Mouse (Mus musculus): ENCODE measurements around the gene Arhgap21. TPM values are rescaled to one million over a fixed set of nuclear protein-coding genes. Genes with fewer than 3 reads are reported as not detected.

Gene Arhgap21
- total and polyA plus RNA-seq, 2 experiments from 2014 or later: 10.1 to 66.7 TPM

DNA sequence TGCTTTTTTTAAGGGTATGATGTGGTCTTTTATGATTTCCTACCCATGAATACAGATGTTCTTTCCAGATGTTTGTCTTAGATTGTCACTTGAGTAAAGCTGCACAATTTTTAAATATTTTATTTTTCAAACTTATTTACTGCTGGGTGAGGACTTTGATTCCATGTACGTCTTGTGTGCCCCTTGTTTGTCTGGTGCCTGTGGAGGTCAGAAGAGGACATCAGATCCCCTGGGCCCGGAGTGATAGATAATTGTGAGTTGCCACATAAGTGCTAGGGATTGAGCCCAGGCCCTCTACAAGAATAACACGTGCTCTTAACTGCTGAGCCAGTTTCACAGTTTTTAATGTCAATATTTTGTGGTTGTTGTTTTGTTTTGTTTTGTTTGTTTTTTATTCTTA is 19.1 kb upstream of the Arhgap21 start:
- Histone ChIP-seq H3K27ac (ENCODE audit: low read depth) (no peak overlapping the region), H3K4me1 (ENCODE audit: control insufficient read depth, insufficient read depth) (no peaks in the 10 kb centered on the region), H3K9ac (replicated peaks; ENCODE audit: low read depth, low read length) (no peak overlapping the region), H3K36me3 (replicated peaks; ENCODE audit: control insufficient read depth, insufficient read depth, low read length) (no peaks in the 10 kb centered on the region), H3K4me2 (ENCODE audit: low read depth, low read length) (no peak overlapping the region), H3K9me3 (replicated peaks; ENCODE audit: control insufficient read depth, low read length) (no peaks in the 10 kb centered on the region), H3K4me3 (ENCODE audit: low read depth, low read length) (no peak overlapping the region), H3K27me3 (ENCODE audit: control insufficient read depth, insufficient read depth, low read length) (no peaks in the 10 kb centered on the region)
- TF ChIP-seq EP300 (IDR thresholded peaks at IDR 0.05; ENCODE audit: low read depth) (no peak), CTCF (IDR thresholded peaks at IDR 0.05; ENCODE audit: low read depth) (no peak)
- ATAC-seq (ENCODE audit: insufficient read depth, low read depth) (no peak), DNase-seq (ENCODE audit: low spot score) (no peak)
- 42% methylated on average over 3 of the region's 3 CpGs for WGBS

DNA sequence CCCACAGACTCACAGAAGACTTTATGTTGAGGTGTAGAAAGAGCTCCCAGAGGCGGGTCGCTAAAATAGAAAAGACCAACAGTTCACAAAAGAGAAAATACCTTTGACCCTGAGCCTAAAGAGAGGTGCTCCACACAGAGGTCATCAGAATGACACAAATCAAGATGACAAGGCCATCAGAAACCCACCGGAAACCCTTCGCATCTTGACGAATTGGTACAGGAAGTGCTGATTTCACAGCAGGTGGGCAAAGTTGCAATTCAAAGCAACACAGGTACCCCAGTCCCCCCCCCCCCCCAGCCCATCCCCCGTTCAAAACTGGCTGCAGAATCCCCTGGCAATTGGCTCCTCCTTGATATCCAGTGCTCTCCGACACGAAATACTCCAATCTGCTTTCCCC is 10.0 kb upstream of the Arhgap21 start:
- Histone ChIP-seq H3K4me1 (ENCODE audit: control insufficient read depth, insufficient read depth) (no peaks in the 10 kb centered on the region), H3K9me3 (replicated peaks; ENCODE audit: control insufficient read depth, low read length) (no peaks in the 10 kb centered on the region), H3K36me3 (replicated peaks; ENCODE audit: control insufficient read depth, insufficient read depth, low read length) (no peaks in the 10 kb centered on the region), H3K9ac (replicated peaks; ENCODE audit: low read depth, low read length) (no peak overlapping the region), H3K4me2 (ENCODE audit: low read depth, low read length) (no peak overlapping the region), H3K4me3 (ENCODE audit: low read depth, low read length) (no peak overlapping the region), H3K27me3 (ENCODE audit: control insufficient read depth, insufficient read depth, low read length) (no peaks in the 10 kb centered on the region), H3K27ac (ENCODE audit: low read depth) (no peak overlapping the region)
- 75% methylated on average over 8 of the region's 8 CpGs for WGBS
- TF ChIP-seq EP300 (IDR thresholded peaks at IDR 0.05; ENCODE audit: low read depth) (no peak), CTCF (IDR thresholded peaks at IDR 0.05; ENCODE audit: low read depth) (no peak)
- no peak for ATAC-seq (ENCODE audit: insufficient read depth, low read depth)
- no peak for DNase-seq (ENCODE audit: low spot score)

DNA sequence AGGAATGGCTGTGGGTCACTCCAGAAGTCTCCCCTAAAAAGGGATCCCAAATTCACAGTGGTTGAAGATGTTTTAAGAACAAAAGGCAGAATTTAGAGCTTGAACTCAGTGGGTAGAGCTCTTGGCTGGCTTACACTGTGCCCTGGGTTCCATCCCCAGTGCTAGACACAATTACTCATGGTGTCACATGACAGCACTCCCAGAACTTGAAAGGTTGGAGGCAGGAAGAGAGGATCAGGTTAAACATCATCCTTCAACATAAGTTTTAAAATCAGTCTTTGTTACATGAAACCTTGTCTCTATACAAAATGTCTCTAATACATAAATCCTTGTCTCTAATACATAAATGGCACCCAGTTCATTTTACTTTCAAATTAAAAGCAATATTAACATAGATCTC is 8.4 kb upstream of the Arhgap21 start:
- Histone ChIP-seq H3K9me3 (replicated peaks; ENCODE audit: control insufficient read depth, low read length) (no peaks in the 10 kb centered on the region), H3K9ac (replicated peaks; ENCODE audit: low read depth, low read length) (no peak overlapping the region), H3K27ac (ENCODE audit: low read depth) (no peak overlapping the region), H3K36me3 (replicated peaks; ENCODE audit: control insufficient read depth, insufficient read depth, low read length) (no peaks in the 10 kb centered on the region), H3K27me3 (ENCODE audit: control insufficient read depth, insufficient read depth, low read length) (no peaks in the 10 kb centered on the region), H3K4me1 (ENCODE audit: control insufficient read depth, insufficient read depth) (0 out of 2 replicates have a peak, but pooled peaks cover 5% of the 10 kb centered on the region), H3K4me3 (ENCODE audit: low read depth, low read length) (no peak overlapping the region), H3K4me2 (ENCODE audit: low read depth, low read length) (no peak overlapping the region)
- TF ChIP-seq EP300 (IDR thresholded peaks at IDR 0.05; ENCODE audit: low read depth) (no peak), CTCF (IDR thresholded peaks at IDR 0.05; ENCODE audit: low read depth) (no peak)
- DNase-seq (ENCODE audit: low spot score) (no peak), ATAC-seq (ENCODE audit: insufficient read depth, low read depth) (no peak)

DNA sequence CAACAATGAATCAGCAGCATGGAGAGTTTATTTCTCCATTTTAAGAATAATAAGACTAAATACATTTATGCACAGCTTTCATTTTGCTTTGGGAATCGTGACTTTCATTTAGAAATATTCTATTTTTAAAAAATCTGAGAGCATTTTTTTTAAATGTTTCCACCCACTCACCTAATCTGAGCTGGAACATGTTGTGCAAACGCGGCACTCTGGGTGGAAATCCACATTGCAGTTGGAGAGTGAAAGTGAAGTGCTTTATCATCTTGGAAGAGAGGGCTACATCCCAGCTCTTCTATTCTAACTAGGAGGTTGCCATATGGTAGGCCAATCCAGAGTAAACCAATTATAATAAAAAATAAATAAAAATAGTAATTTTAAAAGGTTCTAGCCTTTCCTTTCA is 4.8 kb upstream of the Arhgap21 start:
- no peak for TF ChIP-seq CTCF (IDR thresholded peaks at IDR 0.05; ENCODE audit: low read depth)
- no peak for TF ChIP-seq EP300 (IDR thresholded peaks at IDR 0.05; ENCODE audit: low read depth)

DNA sequence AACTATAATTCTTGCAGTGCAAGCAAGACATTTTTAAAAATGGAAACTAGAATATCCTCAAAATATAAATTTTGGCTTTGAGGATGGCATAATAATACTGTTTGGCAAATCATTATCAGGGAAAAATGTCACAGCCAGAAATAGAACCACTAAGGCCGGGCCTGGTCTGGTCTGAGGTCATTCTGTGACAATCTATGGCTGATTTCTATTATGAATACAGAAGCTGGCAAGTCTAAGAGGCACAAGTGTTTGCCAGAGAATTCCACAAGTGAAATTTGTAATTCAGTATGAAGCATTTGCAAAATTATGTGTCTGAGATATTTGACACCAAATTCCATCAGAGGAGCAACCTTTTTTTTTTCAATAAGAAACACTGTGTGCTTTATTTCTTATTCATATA is 3.5 kb upstream of the Arhgap21 start:
- Histone ChIP-seq H3K4me2 (ENCODE audit: low read depth, low read length) (no peak overlapping the region), H3K36me3 (replicated peaks; ENCODE audit: control insufficient read depth, insufficient read depth, low read length) (no peaks in the 10 kb centered on the region), H3K9me3 (replicated peaks; ENCODE audit: control insufficient read depth, low read length) (no peaks in the 10 kb centered on the region), H3K9ac (replicated peaks; ENCODE audit: low read depth, low read length) (no peak overlapping the region), H3K27ac (ENCODE audit: low read depth) (peak overlapping the region; percentile 80), H3K27me3 (ENCODE audit: control insufficient read depth, insufficient read depth, low read length) (no peaks in the 10 kb centered on the region), H3K4me1 (ENCODE audit: control insufficient read depth, insufficient read depth) (0 out of 2 replicates have a peak, but pooled peaks cover 5% of the 10 kb centered on the region), H3K4me3 (ENCODE audit: low read depth, low read length) (no peak overlapping the region)
- ATAC-seq (ENCODE audit: insufficient read depth, low read depth): no peak
- 7% methylated on average over 1 of the region's 1 CpGs for WGBS
- no peak for TF ChIP-seq EP300 (IDR thresholded peaks at IDR 0.05; ENCODE audit: low read depth)
- no peak for TF ChIP-seq CTCF (IDR thresholded peaks at IDR 0.05; ENCODE audit: low read depth)
- peak; percentile 68 for DNase-seq (ENCODE audit: low spot score)

More for the DNA sequence above, 4.8 kb upstream of the Arhgap21 start:
- H3K27ac ChIP-seq (ENCODE audit: low read depth): no peak overlapping the region
- H3K36me3 ChIP-seq (replicated peaks; ENCODE audit: control insufficient read depth, insufficient read depth, low read length): no peaks in the 10 kb centered on the region
- DNase-seq (ENCODE audit: low spot score): no peak
- no peak overlapping the region for H3K4me3 ChIP-seq (ENCODE audit: low read depth, low read length)
- no peak for ATAC-seq (ENCODE audit: insufficient read depth, low read depth)
- no peaks in the 10 kb centered on the region for H3K9me3 ChIP-seq (replicated peaks; ENCODE audit: control insufficient read depth, low read length)
- no peak overlapping the region for H3K9ac ChIP-seq (replicated peaks; ENCODE audit: low read depth, low read length)
- 21% methylated on average over 3 of the region's 3 CpGs for WGBS
- no peak overlapping the region for H3K4me2 ChIP-seq (ENCODE audit: low read depth, low read length)
- 0 out of 2 replicates have a peak, but pooled peaks cover 5% of the 10 kb centered on the region for H3K4me1 ChIP-seq (ENCODE audit: control insufficient read depth, insufficient read depth)
- no peaks in the 10 kb centered on the region for H3K27me3 ChIP-seq (ENCODE audit: control insufficient read depth, insufficient read depth, low read length)

DNA sequence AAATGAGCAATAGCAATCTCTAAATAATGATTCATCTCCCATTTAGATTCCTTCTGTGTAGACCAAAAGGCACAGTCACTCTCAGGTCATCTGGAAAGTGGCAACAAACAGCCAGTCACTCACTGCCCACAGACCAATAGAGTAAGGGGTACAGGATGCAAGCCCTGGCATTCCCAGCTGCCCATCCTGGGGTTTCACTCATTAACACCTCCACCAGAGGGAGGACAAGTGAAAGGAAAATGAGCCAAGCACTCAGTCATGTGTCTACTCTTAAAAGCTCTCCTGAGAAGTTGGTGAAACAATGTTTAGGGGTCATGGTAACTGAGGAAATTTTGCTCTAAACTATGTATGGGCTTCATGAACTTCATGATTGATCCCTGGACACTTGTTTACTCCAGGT is 2.9 kb upstream of the Arhgap21 start:
- DNase-seq (ENCODE audit: low spot score) (peak; percentile 75), ATAC-seq (ENCODE audit: insufficient read depth, low read depth) (no peak)
- H3K27ac ChIP-seq (ENCODE audit: low read depth): peak overlapping the region; percentile 80

More for the DNA sequence above, 2.9 kb upstream of the Arhgap21 start:
- Histone ChIP-seq H3K4me2 (ENCODE audit: low read depth, low read length) (no peak overlapping the region), H3K9me3 (replicated peaks; ENCODE audit: control insufficient read depth, low read length) (no peaks in the 10 kb centered on the region), H3K4me1 (ENCODE audit: control insufficient read depth, insufficient read depth) (0 out of 2 replicates have a peak, but pooled peaks cover 7% of the 10 kb centered on the region), H3K4me3 (ENCODE audit: low read depth, low read length) (no peak overlapping the region), H3K36me3 (replicated peaks; ENCODE audit: control insufficient read depth, insufficient read depth, low read length) (no peaks in the 10 kb centered on the region), H3K27me3 (ENCODE audit: control insufficient read depth, insufficient read depth, low read length) (no peaks in the 10 kb centered on the region), H3K9ac (replicated peaks; ENCODE audit: low read depth, low read length) (no peak overlapping the region)
- TF ChIP-seq EP300 (IDR thresholded peaks at IDR 0.05; ENCODE audit: low read depth) (no peak), CTCF (IDR thresholded peaks at IDR 0.05; ENCODE audit: low read depth) (peak; percentile 53)
